Mouse (Mus musculus) kidney, postnatal 36 days (tissue): ENCODE results near the gene Olfml2b.

Source experiments
- DNase-seq, 2 experiments: peaks; one replicate each; pipeline ENCODE4 v3.0.0; 2021 to 2022; ENCODE audit warnings: mixed read lengths in 2 of 2

Gene Olfml2b

DNA sequence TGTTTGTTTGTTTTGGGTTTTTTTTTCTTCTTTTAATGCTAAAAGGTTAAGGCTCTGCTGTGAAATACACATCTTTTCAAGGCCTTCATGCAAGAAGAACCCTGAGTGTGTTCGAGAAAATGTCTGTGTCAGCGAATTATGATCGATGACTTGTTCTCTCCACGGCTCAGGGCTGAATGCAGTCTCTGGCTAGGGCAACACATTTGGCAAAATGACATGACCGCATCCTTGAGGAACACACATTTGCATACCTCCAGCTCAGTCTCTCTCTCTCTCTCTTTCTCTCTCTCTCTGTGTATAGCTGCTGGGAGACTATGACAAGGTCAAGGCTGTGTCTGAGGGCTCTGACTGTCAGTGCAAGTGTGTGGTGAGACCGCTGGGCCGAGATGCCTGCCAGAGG lies 3.0 kb downstream of the Olfml2b start:
- no peak for DNase-seq

DNA sequence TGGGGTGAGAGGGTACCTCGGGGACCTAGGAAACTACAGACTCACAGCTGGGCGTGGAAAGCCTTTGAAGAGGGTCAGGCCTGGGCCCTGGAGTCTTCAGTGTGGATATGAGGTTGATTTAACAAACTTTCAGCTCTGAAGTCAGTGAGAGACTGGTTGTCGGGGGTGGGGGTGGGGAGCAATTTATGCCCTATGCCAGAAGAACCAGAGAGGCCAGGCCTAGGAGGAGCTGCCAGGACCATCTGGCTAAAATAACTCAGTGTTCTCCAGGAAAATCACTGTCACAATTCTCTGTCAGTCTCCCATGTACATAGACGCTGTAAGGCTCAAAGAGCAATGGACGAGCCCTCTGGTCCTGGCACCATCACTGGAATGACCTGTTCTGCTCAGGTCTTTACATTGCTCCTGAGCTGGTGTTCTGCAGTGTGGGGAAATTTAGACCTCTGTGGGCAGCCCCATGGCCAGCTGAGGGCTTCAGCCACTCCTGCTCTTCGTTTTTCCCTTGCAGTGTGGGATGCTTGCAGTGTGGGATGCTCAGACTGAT lies 3.7 kb downstream of the Olfml2b start:
- no peak for DNase-seq

DNA sequence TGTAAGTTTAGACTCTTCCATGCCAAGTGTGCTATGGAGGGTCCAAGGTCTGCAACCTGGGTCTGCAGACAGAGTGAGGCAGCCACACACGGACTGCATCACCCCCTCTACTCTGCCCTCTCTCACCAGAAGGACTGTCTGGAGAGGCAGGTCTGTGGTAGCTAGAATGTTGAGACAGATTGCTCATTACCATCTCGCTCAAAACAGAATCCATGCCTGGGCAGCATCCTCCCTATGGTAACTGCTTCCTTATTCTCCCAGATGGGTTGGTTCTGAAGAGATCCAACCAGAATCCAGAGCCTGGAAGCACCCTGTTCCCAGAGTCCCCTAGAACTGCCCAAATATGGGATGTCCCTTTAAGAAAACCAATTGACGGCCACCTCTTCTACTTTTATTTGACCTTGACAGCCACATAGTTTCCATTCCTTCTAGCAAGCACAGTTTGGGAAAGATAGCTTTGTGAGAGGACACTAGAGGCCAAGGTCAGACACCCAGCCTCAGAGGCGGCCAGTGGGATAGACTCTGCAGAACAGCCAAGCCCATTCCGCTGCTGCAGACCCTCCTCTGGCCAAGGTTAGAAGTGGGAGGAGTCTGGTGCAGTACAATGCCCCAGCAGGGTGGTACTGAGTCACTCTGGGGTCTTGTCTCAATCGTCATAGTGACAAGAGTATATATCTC lies 6.9 kb downstream of the Olfml2b start:
- no peak for DNase-seq

GRCm38 (mm10) chr1:170651989-170652740 lies 7.8 kb downstream of the Olfml2b start:
- DNase-seq, result no peak

GRCm38 (mm10) chr1:170655280-170655917 lies 11.1 kb downstream of the Olfml2b start:
- DNase-seq, result no peak

GRCm38 (mm10) chr1:170656518-170657227 lies 12.3 kb downstream of the Olfml2b start:
- DNase-seq, result no peak

DNA sequence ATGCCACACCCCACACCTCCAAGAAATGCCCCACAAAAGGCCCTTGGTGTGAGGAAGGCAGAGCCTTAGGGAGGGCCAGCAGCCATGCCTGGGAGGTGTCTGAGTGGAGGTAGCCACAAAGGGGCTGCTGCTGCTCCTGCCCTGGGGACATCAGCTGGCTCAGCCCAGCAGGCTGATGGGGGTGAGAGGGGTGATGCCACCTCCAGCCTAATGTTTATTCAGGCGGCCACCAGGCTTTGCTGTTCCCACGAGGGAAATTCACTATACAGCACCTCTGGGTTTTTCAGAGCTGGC lies 12.8 kb downstream of the Olfml2b start:
- no peak for DNase-seq

DNA sequence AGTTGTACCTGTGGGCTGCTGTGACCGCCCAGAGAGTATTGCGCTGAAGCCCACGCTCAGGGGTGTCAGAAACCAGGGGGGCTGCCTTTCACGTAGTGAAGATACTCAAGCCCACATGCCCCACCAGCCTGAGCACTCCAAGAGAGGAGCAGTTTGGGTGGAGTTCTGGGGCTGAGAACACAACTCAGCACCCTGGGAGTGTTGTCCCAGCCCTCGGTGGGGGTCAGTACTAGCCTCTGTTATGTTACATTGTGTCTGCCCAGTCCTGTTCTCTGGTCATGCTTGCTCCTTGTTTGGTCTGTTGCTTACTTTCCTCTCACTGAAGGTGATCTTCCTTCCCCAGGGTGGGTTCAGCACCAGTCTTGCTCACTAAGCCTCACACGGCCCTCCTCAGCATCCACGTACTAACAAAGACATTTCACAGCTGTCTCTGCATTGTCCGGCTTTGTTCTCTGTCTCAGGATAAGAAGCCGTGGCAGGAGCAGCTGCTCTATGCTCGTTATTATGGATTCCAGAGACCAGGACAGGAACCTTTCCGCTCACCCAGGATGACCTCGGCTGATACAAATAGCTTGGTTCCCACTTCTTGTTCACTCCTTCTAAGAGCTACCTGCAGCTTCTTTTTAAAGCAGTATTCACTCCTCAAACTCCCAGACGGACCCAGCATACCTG lies 13.4 kb downstream of the Olfml2b start:
- DNase-seq, result no peak

- no peak for DNase-seq
These were observed 14.9 kb downstream of the Olfml2b start for GRCm38 (mm10) chr1:170659260-170659659.

DNA sequence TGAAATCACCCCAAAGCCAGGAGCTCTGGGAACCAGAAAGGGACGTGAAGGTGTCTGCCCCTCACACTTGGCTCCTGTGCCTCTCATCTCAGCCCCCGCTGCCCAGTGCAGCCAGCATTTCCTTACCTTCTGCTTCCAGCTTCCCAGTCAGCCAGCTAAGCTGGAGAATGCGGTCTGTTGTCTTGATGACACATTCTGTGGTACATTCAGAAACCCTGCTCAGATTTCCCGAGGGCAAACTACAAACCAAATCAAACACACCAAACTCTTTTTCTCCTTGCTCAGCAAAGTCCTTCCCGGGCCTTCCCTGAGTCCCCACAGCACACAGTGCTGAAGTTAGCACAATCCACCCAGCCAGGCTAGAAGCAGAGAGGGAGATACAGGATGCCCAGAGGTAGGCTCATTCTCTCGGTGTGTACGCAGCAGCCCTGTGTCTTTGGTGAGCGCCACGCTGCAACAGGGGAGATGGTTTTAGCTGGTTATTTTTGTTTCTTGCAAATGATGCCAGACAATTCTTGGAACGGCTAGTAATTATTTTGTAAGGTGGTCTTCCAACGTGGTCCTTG lies 20.4 kb downstream of the Olfml2b start:
- no peak for DNase-seq

DNA sequence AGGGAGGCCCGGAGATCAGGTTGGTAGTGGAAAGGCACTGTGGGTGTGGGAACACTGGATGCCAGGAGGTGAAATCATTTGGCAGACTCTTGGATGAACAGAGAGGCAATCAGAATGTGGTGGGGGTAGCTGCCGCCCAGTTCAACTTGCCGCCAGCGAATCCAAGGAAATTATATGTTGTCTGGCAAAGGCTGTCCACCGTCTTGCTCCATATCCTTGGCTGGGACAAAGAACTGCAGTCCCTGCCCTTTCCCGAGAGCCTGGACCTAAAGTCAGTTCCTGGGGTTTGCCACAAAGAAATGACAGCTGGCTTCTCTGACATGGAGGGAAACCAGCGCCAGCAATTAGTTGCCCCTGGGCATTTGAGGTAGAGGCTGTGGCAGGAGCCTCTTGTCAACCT lies 20.9 kb downstream of the Olfml2b start:
- no peak for DNase-seq

DNA sequence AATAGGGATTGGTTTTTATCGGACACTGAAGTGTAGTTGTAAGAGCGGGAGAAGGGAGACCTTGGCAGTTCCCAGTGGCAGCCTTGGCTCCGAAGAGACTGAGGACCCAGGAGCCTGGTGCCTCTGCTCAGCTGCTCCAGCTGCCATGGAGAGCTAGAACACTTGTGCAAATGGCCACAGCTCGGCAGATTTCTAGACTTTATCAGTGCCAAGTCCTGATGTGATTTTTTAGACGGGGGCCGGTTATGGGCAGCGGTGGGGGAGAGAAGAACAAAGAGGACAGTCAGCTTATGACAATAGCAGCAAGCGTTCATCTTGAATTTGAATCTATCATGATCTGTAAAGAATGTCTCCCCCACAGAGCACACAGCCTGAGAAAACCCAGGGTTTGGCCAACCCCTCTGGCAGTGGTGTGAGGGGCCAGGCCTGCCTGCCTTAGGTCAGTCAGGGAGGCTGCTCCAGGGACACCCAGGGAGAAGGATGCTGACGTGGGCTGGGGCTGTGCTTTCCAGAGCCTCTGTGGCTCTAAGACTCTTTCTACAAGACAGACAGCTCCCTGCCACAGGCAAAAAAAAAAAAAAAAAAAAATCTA lies 29.9 kb downstream of the Olfml2b start:
- no peak for DNase-seq

DNA sequence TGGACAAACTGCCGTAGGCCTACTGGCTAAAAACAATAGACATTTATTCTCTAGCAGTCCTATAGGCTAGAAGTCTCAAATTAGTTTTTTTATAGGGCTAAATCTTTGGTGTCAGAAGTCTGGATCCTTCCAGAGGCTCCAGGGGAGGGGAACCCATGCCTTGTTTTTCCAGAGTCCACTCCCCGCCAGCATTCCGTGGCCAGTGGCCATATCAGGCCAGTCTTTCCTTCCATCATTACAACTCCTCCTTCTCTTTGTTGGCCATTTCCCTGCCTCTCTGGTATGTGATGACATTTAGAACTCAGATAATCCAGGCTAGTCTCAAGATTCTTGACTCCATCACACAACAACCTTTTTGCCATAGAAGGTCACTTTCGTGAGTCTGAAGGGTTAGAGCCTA lies 33.3 kb downstream of the Olfml2b start:
- no peak for DNase-seq

DNA sequence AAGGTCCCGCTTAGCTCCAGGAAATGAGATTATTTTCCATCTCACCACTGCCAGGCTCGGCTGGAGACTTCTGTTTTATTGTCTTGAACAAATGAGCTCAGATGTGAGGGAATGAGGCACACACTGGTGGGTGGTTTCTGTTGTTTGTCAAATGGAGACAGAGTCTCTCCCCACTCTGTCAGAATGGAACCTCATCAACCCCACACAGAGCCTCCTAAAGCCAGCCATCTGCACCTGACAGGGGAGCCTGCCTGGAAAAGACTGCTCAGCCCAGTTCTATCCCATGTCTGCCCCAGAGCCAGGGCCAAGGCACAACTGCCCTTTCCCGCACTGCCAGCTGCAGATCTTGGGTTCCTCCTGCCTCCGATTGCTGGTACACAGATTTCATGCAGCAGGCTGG lies 34.5 kb downstream of the Olfml2b start:
- no peak for DNase-seq

GRCm38 (mm10) chr1:170679624-170680023 lies 35.3 kb downstream of the Olfml2b start:
- no peak for DNase-seq

GRCm38 (mm10) chr1:170683863-170684262 lies 39.5 kb downstream of the Olfml2b start:
- no peak for DNase-seq

GRCm38 (mm10) chr1:170689773-170690172 lies 45.4 kb downstream of the Olfml2b start:
- no peak for DNase-seq

- DNase-seq, result no peak
These were observed 47.0 kb downstream of the Olfml2b start for GRCm38 (mm10) chr1:170691301-170691700.

GRCm38 (mm10) chr1:170694821-170695291 lies 50.5 kb downstream of the Olfml2b start:
- DNase-seq, result peak; percentile 37 to 70

GRCm38 (mm10) chr1:170695326-170695725 lies 51.0 kb downstream of the Olfml2b start:
- peak in 1 of 2 experiments; percentile 52 for DNase-seq

GRCm38 (mm10) chr1:170696996-170697395 lies 52.7 kb downstream of the Olfml2b start:
- DNase-seq, result peak; percentile 11 to 30
